Mouse (Mus musculus) megakaryocyte, embryonic 14.5 days (primary cell): ENCODE data around the gene Nsun5. TPM values are rescaled to one million over a fixed set of nuclear protein-coding genes. Genes with fewer than 3 reads are reported as not detected.
"Not testable (repeated sequence)": the region's sequence is repeated elsewhere in the genome, so short reads cannot be mapped to it uniquely, and the experiment has no call there.

Source experiments
- H3K27me3 ChIP-seq: replicated peaks from 2 replicates; pipeline ENCODE3; 2012; ENCODE audit warnings: inconsistent platforms
- H3K36me3 ChIP-seq: replicated peaks from 2 replicates; pipeline ENCODE3; 2012; ENCODE audit warnings: low read length, inconsistent platforms, mixed read lengths
- H3K4me1 ChIP-seq: 2 replicates; pipeline ENCODE4 v1.6.1; 2012; ENCODE audit warnings: inconsistent platforms
- H3K4me3 ChIP-seq: replicated peaks from 2 replicates; pipeline ENCODE3; 2012; ENCODE audit warnings: moderate library complexity, mild to moderate bottlenecking, inconsistent platforms
- H3K9me3 ChIP-seq: 2 replicates; pipeline ENCODE4 v1.6.1; 2012; ENCODE audit warnings: inconsistent platforms
- FLI1 ChIP-seq: IDR thresholded peaks from 2 replicates; pipeline ENCODE4 v1.6.1; 2012; ENCODE audit warnings: low read length, inconsistent platforms, mixed read lengths
- GATA1 ChIP-seq: IDR thresholded peaks from 3 replicates; pipeline ENCODE4 v1.6.1; 2012; ENCODE audit warnings: mixed read lengths, low read length, inconsistent platforms, borderline replicate concordance
- polyA plus RNA-seq: library from polyadenylated mRNA; stranded (reverse); fragments of >175 nt; gene quantifications from 2 replicates; pipeline ENCODE4 v1.2.3, GENCODE M21; 2012; ENCODE audit warnings: low replicate concordance; ENCODE audit not compliant: insufficient read depth

The Nsun5 gene
- polyA plus RNA-seq, 1 experiment: 6.4 TPM

DNA sequence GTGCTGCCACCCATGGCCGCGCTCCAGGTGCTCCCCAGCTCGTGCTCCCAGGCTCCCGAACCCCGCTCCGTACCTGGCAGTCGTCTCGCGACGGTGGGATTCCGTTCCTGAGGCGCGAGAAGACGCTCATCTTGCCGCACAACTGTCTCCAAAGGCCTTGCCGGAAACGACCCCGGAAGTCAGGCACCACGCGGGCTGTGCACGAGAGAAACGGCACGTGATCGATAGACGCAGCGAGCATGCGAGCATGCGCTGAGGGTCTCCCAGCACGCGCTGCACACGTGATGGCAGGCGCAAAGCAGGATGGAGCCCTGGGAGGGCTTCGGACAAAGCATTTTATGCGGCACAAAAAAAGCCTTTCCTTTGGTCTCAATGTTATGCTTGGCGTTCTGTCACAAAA lies 19.9 kb upstream of the Nsun5 start, which contains the start of gene Fkbp6:
Fkbp6 (minus strand) TSS at position 183 of the 400 bp plus-strand sequence.
- Histone ChIP-seq H3K36me3 (no peaks in the 10 kb centered on the region), H3K4me3 (no peak within 1 kb of the TSS), H3K4me1 (peaks cover 5% of the 10 kb centered on the region; the same call in 1 of the 2 replicates), H3K27me3 (peaks cover 47% of the 10 kb centered on the region), H3K9me3 (no peaks in the 10 kb centered on the region)
- TF ChIP-seq GATA1: no peak
- no peak for TF ChIP-seq FLI1

DNA sequence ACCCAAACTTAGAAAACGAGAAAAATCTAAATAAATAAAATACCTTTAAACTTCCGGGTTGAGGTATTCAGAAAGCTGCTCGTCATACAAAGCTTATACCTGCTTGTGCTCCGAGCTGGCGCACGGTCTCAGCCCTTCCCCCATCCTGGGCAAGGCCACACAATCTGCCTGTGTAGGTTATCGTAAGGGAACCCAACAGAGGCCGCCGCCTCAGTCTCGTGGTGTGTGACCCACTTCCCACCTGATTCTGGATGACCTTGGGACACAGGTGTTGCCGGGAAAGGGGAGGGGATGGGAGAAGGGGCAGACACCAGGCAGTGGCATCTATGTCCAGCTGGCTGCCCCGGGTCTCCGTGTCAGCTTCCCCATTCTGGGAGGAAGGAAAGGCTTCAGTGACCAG lies 18.1 kb upstream of the Nsun5 start:
- no peak overlapping the region for H3K4me3 ChIP-seq
- H3K36me3 ChIP-seq: no peaks in the 10 kb centered on the region
- no peak for TF ChIP-seq FLI1
- TF ChIP-seq GATA1: no peak
- no peaks in the 10 kb centered on the region for H3K4me1 ChIP-seq
- H3K27me3 ChIP-seq: peaks cover 48% of the 10 kb centered on the region
- H3K9me3 ChIP-seq: peaks cover 4% of the 10 kb centered on the region; the same call in 1 of the 2 replicates

DNA sequence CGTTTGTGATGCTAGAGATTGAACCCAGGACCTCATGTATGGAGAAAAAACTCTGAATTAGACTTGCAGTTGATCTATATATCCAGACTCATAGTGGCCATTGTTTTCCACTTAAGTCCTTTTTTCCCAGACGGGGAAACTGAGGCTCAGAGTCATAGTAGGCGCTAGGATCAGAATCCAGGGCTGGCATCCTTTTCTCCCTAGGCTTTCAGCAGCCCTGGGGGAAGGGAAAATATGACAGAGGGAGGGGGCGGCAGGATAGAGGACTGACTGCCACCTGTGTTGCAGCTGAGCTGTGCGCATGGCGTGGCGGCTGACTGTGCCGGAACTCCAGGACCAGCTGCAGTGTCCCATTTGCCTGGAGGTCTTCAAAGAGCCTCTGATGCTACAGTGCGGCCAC lies 16.8 kb upstream of the Nsun5 start, which contains the start of gene Trim50:
Trim50 (plus strand) TSS at position 301 of the 400 bp plus-strand sequence.
- Histone ChIP-seq H3K4me3 (no peak within 1 kb of the TSS), H3K27me3 (peaks cover 41% of the 10 kb centered on the region), H3K36me3 (no peaks in the 10 kb centered on the region), H3K4me1 (no peaks in the 10 kb centered on the region), H3K9me3 (peaks cover 4% of the 10 kb centered on the region; the same call in 1 of the 2 replicates)
- TF ChIP-seq GATA1 (no peak), FLI1 (no peak)

DNA sequence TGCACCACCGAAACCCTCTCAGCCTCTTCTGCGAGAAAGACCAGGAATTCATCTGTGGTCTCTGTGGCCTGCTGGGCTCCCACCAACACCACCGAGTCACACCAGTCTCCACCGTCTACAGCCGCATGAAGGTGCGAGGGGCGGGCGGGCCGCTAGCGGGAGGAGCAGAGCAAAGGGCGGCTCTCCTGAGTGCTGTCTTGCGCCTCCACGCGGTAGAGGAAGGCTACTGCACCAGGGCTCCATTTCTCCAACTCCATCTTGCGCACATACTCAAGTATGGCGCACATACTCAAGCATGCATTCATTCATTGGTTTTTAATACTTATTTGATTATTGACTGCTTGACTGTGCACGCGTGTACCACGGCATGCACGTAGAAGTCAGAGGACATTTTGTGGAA lies 16.2 kb upstream of the Nsun5 start:
- Histone ChIP-seq H3K36me3 (no peaks in the 10 kb centered on the region), H3K9me3 (peaks cover 4% of the 10 kb centered on the region; the same call in 1 of the 2 replicates), H3K4me3 (no peak overlapping the region), H3K27me3 (peaks cover 42% of the 10 kb centered on the region), H3K4me1 (no peaks in the 10 kb centered on the region)
- no peak for TF ChIP-seq FLI1
- no peak for TF ChIP-seq GATA1

DNA sequence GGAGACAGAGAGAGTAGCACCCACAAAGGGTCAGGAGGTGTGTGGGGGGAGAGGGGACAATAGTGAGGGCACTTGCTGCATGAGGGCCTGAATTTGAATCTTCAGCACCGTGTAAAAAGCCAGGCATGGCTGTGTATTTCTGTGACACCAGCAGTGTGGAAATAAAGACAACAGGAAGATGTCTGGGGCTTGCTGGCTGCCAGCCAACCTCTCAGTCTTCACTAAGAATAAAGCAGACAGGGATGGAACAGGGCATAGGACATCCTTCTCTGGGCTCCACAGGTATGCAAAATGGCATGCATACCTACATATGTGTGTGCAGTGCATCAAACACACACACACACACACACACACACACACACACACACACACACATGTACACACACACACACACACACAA lies 13.7 kb upstream of the Nsun5 start:
- no peak for TF ChIP-seq GATA1
- TF ChIP-seq FLI1: no peak

DNA sequence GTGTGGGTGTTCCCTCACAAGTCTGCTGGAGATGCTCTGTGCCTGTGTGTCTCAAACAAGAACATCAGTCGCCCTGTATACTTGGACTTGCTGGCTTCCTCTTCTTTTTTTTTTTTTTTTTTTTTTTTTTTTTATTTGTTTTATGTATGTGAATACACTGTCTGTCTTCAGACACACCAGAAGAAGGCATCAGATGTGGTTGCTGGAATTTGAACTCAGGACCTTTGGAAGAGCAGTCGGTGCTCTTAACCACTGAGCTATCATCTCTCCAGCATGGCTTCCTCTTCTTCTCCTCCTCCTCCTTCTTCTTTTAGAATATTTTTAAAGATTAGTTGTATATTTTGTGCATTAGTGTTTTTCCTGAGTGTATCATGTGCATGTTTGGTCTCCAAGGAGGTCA lies 12.2 kb upstream of the Nsun5 start:
- peaks cover 4% of the 10 kb centered on the region; the same call in 1 of the 2 replicates for H3K9me3 ChIP-seq
- peaks cover 34% of the 10 kb centered on the region for H3K27me3 ChIP-seq
- H3K4me3 ChIP-seq: no peak overlapping the region
- H3K4me1 ChIP-seq: peaks cover 2% of the 10 kb centered on the region; the same call in 1 of the 2 replicates
- TF ChIP-seq FLI1 (no peak), GATA1 (no peak)
- H3K36me3 ChIP-seq: no peaks in the 10 kb centered on the region

More for the DNA sequence above, 13.7 kb upstream of the Nsun5 start:
- Histone ChIP-seq H3K9me3 (peaks cover 4% of the 10 kb centered on the region; the same call in 1 of the 2 replicates), H3K27me3 (peaks cover 39% of the 10 kb centered on the region), H3K4me1 (no peaks in the 10 kb centered on the region), H3K4me3 (no peak overlapping the region), H3K36me3 (no peaks in the 10 kb centered on the region)

DNA sequence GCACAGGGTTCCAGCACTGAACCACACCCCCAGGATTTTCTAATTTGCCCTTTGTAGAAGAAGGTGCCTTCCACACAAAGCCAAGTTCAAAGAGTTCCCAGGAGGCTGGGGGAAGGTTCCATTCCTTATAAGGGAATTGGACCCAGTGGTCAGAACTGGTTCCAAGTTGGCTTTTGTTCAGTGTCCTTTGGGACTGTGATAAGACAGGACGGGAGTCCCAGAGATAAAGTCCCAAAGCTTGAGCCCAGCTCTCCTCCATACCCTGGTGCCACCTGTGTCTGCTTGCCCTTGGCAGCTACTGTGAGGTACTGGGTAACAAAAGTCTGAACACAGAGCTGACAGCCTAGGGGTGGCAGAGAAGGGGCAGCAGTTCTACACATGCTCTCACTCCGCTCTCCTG lies 10.0 kb upstream of the Nsun5 start:
- Histone ChIP-seq H3K9me3 (peaks cover 4% of the 10 kb centered on the region; the same call in 1 of the 2 replicates), H3K4me3 (no peak overlapping the region), H3K4me1 (peaks cover 16% of the 10 kb centered on the region), H3K27me3 (peaks cover 33% of the 10 kb centered on the region), H3K36me3 (no peaks in the 10 kb centered on the region)
- TF ChIP-seq GATA1 (no peak), FLI1 (no peak)

DNA sequence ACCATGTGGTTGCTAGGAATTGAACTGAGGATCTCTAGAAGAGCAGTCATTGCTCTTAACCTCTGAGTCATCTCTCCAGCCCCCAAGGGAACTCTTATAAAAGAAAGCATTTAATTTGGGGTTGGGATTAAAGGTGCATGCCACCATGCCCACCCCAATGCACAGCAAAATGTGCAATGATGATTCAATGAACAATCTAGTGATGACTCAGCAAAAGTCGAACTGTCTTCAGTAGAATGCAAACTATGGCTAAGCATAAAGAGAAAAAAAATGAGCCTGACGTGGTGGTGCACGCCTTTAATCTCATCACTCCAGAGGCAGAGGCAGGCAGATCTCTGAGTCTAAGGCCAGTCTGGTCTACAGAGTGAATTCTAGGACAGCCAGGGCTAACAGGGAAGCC lies 7.2 kb upstream of the Nsun5 start:
- Histone ChIP-seq H3K9me3 (no peaks in the 10 kb centered on the region), H3K4me1 (peaks cover 29% of the 10 kb centered on the region), H3K27me3 (peaks cover 39% of the 10 kb centered on the region), H3K36me3 (no peaks in the 10 kb centered on the region), H3K4me3 (no peak overlapping the region)
- TF ChIP-seq FLI1: no peak
- no peak for TF ChIP-seq GATA1

DNA sequence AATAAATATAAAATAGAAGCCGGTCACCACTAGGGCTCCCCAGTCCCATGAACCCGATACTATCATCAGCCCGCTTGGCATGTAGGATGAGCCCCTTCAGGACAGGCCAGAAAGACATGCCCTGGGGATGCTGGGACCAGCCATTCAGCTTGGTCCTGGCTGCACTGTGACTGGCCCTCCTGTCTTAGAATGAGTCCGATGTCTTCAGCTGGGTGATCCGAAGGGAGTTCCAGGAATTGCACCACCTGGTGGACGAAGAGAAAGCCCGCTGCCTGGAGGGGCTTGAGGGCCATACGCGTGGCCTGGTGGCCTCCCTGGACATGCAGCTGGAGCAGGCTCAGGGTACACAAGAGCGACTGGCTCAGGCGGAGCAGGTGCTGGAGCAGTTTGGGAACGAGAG lies 6.2 kb upstream of the Nsun5 start:
- H3K36me3 ChIP-seq: no peaks in the 10 kb centered on the region
- H3K9me3 ChIP-seq: no peaks in the 10 kb centered on the region
- peaks cover 38% of the 10 kb centered on the region for H3K27me3 ChIP-seq
- peak overlapping the region; percentile 24 for H3K4me3 ChIP-seq
- TF ChIP-seq FLI1: no peak
- no peak for TF ChIP-seq GATA1
- peaks cover 36% of the 10 kb centered on the region for H3K4me1 ChIP-seq

DNA sequence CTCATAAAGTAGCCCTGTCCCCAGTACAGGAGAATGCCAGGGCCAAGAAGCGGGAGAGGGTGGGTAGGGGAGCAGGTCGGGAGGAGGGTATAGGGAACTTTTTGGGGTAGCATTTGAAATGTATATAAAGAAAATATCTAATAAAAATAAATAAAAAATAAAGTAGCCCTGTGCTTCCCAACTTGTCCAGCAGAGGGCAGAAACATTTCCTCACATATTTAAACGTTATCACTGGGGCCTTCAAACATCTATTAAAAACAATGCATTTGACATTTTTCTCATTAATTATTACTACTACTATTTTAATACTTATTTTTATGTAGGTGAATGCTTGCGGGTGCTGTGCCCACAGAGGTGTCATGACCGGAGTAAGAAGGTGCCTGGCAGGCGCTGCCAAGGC lies 1.9 kb upstream of the Nsun5 start:
- H3K4me1 ChIP-seq: peaks cover 53% of the 10 kb centered on the region
- TF ChIP-seq GATA1 (no peak), FLI1 (no peak)
- peaks cover 30% of the 10 kb centered on the region for H3K27me3 ChIP-seq
- H3K4me3 ChIP-seq: no peak overlapping the region
- peaks cover 15% of the 10 kb centered on the region for H3K36me3 ChIP-seq
- H3K9me3 ChIP-seq: no peaks in the 10 kb centered on the region

DNA sequence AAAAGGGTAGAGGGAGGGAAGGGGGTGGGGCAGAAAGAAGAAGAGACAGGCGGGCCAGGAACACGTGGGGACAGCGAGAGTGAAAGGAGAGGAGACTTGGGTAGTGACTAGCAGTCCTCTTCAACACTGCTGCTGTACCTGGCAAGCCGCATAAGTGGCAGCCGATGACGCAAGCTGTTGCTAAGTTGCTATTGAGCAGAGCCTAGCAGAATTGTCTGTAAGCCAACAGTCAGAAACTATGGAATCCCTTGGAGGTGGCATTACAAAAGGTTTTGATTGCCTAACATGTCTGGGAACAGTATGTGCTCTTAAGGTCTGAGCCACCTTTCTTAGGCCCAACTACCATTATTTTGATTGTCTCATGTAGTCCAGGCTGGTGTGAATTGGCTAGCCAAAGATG lies 1.4 kb upstream of the Nsun5 start:
- Histone ChIP-seq H3K4me1 (peaks cover 51% of the 10 kb centered on the region), H3K36me3 (peaks cover 20% of the 10 kb centered on the region), H3K9me3 (no peaks in the 10 kb centered on the region), H3K27me3 (peaks cover 30% of the 10 kb centered on the region), H3K4me3 (peak overlapping the region; percentile 28)
- TF ChIP-seq FLI1: no peak
- no peak for TF ChIP-seq GATA1

DNA sequence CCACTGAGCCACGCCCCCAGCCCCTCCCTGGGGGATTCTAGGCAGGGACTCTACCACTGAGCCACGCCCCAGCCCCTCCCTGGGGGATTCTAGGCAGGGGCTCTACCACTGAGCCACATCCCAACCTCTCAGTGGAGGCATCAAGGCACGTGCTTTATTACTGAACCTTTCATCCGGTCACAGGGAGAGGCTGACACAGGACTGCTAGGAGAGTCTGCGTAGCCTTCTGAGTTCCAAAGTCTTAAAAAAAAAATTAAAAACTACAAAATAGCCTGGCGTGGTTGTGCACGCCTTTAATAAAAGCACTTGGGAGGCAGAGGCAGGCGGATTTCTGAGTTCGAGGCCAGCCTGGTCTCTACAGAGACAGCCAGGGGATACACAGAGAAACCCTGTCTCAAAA lies 557 bp upstream of the Nsun5 start:
- peaks cover 28% of the 10 kb centered on the region for H3K36me3 ChIP-seq
- peaks cover 42% of the 10 kb centered on the region for H3K4me1 ChIP-seq
- not testable (repeated sequence) for H3K9me3 ChIP-seq
- H3K4me3 ChIP-seq: peak overlapping the region; percentile 100
- H3K27me3 ChIP-seq: peaks cover 22% of the 10 kb centered on the region
